Mouse (Mus musculus): ENCODE results near the gene Rps9. TPM values are rescaled to one million over a fixed set of nuclear protein-coding genes. Genes with fewer than 3 reads are reported as not detected.
"Not testable (repeated sequence)": the region's sequence is repeated elsewhere in the genome, so short reads cannot be mapped to it uniquely, and the experiment has no call there.

The Rps9 gene
- polyA plus RNA-seq, 1 experiment: 1,349 TPM

DNA sequence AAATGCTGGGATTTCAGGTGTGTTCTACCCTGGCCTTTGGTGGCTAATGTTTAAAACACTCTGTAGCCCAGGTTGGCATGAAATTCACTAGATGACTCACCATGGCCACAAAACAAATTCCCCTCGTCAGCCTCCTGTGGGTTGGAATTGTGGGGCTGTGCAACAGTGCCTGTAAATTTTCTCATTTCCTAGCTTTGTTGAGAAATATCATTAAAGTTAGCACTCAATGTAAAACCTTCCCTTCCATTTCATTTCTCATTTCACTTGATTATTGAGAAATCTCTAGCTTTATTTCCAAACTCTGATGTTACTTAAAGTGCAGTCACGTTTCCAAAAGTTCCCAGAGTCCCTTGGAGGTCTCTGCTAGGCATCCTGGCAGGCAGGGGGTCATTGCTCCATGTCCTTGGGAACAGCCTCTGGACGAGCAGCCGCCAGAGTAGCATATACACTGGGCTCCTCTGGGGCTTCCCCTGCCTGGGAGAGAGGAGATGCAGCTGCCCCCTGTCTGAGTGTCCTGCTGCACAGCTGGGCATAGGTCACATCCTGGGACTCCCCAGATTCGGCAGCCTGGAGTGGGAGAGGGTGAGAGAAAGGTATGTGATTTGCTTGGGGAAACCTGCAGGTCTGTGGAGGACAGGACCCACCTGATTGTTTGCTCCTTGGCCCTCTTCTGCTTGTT lies 8.6 kb downstream of the Rps9 start:
- DNase-seq (ENCODE audit: low read depth in 1 of 2, low spot score in 2 of 2): no peak
- no peak overlapping the region for H3K4me3 ChIP-seq (ENCODE audit: extremely low read depth, insufficient read depth, insufficient read length)
- peaks cover 17% of the 10 kb centered on the region for H3K36me3 ChIP-seq (ENCODE audit: control insufficient read depth, insufficient read depth, low read length)
- no peak for TF ChIP-seq CTCF (IDR thresholded peaks at IDR 0.05; ENCODE audit: extremely low read depth, insufficient read depth, insufficient read length, insufficient replicate concordance)
- WGBS: 56% methylated on average over 5 of the region's 5 CpGs
- H3K27ac ChIP-seq (ENCODE audit: insufficient read depth, low read length): no peak overlapping the region
- H3K4me1 ChIP-seq (ENCODE audit: control insufficient read depth, insufficient read depth, insufficient read length): 0 out of 2 replicates have a peak, but pooled peaks cover 2% of the 10 kb centered on the region
- H3K27me3 ChIP-seq (ENCODE audit: control insufficient read depth, insufficient read depth, low read length): no peaks in the 10 kb centered on the region

GRCm38 (mm10) chr7:3715249-3715648 lies 11.5 kb downstream of the Rps9 start:
- H3K36me3 ChIP-seq (ENCODE audit: control insufficient read depth, insufficient read depth, low read length): peaks cover 12% of the 10 kb centered on the region
- no peak overlapping the region for H3K4me3 ChIP-seq (ENCODE audit: extremely low read depth, insufficient read depth, insufficient read length)
- H3K27me3 ChIP-seq (ENCODE audit: control insufficient read depth, insufficient read depth, low read length): no peaks in the 10 kb centered on the region
- no peak for DNase-seq (ENCODE audit: low read depth in 1 of 2, low spot score in 2 of 2)
- TF ChIP-seq CTCF (IDR thresholded peaks at IDR 0.05; ENCODE audit: extremely low read depth, insufficient read depth, insufficient read length, insufficient replicate concordance): no peak
- no peak for TF ChIP-seq POLR2A (IDR thresholded peaks at IDR 0.05; ENCODE audit: low read depth, low read length)
- H3K4me1 ChIP-seq (ENCODE audit: control insufficient read depth, insufficient read depth, insufficient read length): no peaks in the 10 kb centered on the region
- peak overlapping the region; percentile 35; the same call in 1 of the 2 replicates for H3K27ac ChIP-seq (ENCODE audit: insufficient read depth, low read length)
- 44% methylated on average over 1 of the region's 1 CpGs for WGBS

DNA sequence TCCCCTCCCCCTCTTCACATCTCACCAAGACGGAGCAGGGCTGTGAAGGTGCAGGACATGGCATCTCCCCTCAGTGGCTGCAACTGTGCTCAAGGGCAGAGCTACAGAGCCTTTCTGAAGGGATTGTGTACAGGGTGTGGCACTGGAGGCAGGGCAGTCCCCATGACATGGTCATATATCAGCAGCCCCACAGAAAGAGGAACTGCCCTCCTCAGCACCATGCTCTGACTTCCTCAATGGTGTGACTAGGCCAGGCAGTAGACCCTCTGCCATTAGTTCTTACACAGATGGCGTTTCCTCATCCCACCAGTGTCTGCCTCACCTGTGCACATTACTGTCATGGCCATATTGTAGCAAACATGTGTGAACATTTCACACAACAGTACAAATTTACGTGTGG lies 16.5 kb downstream of the Rps9 start, which contains the start of gene Pirb:
Gene Pirb, minus strand, starts transcription at position 124 of the 400 bp plus-strand sequence.
- not testable (repeated sequence) for H3K27me3 ChIP-seq (ENCODE audit: control insufficient read depth, insufficient read depth, low read length); DNase-seq (ENCODE audit: low read depth in 1 of 2, low spot score in 2 of 2); H3K36me3 ChIP-seq (ENCODE audit: control insufficient read depth, insufficient read depth, low read length); H3K4me1 ChIP-seq (ENCODE audit: control insufficient read depth, insufficient read depth, insufficient read length)
- WGBS: 8% methylated on average over 1 of the region's 3 CpGs
- H3K27ac ChIP-seq (ENCODE audit: insufficient read depth, low read length): peak within 1 kb of the TSS; percentile 67
- peak within 1 kb of the TSS; percentile 40; the same call in 1 of the 2 replicates for H3K4me3 ChIP-seq (ENCODE audit: extremely low read depth, insufficient read depth, insufficient read length)

GRCm38 (mm10) chr7:3725459-3725858 lies 21.7 kb downstream of the Rps9 start:
- not testable (repeated sequence) for H3K27me3 ChIP-seq (ENCODE audit: control insufficient read depth, insufficient read depth, low read length); DNase-seq (ENCODE audit: low read depth in 1 of 2, low spot score in 2 of 2); H3K4me1 ChIP-seq (ENCODE audit: control insufficient read depth, insufficient read depth, insufficient read length); H3K27ac ChIP-seq (ENCODE audit: insufficient read depth, low read length); H3K4me3 ChIP-seq (ENCODE audit: extremely low read depth, insufficient read depth, insufficient read length); H3K36me3 ChIP-seq (ENCODE audit: control insufficient read depth, insufficient read depth, low read length)

DNA sequence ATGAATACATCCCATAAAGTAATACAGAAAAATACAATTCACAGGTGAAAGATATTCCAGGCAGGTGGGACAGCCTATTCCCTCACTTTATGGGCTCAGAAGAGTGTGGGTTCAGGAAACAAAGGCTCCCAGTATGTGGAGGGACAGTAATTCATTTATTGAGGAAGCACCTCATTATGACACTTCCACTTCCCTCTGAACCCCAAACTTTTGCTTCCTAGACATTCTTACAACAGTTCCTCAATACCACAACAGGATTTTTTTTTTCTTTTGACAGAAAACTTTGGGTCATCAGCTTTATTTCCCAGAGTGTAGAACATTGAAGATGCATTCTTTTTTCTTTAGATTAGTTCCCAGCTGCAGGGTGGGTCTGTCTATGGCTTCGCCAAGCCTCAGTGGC lies 28.9 kb downstream of the Rps9 start:
- no CpG with 5 or more reads among the region's 1 CpGs for WGBS
- not testable (repeated sequence) for H3K36me3 ChIP-seq (ENCODE audit: control insufficient read depth, insufficient read depth, low read length); H3K27ac ChIP-seq (ENCODE audit: insufficient read depth, low read length); H3K4me1 ChIP-seq (ENCODE audit: control insufficient read depth, insufficient read depth, insufficient read length); H3K4me3 ChIP-seq (ENCODE audit: extremely low read depth, insufficient read depth, insufficient read length); H3K27me3 ChIP-seq (ENCODE audit: control insufficient read depth, insufficient read depth, low read length); DNase-seq (ENCODE audit: low read depth in 1 of 2, low spot score in 2 of 2)

Other genes starting within 250 kb of the Rps9 start
- 0.48 and 0.54 TPM in 2 replicates for gene Tarm1, start 201.4 kb upstream of the Rps9 start, polyA plus RNA-seq (2012; rRNA removed)
- 0.14 and 0.15 TPM in 2 replicates for gene Oscar, start 87.8 kb upstream of the Rps9 start, polyA plus RNA-seq (2012; rRNA removed)
- gene Ndufa3, start 86.6 kb upstream of the Rps9 start, polyA plus RNA-seq (2012; rRNA removed): 117 and 124 TPM in 2 replicates
- 6.8 TPM in 2 replicates for gene Tfpt, start 74.1 kb upstream of the Rps9 start, polyA plus RNA-seq (2012; rRNA removed)
- gene Prpf31, start 74.0 kb upstream of the Rps9 start, polyA plus RNA-seq (2012; rRNA removed): 24.1 and 27.8 TPM in 2 replicates
- 94.1 and 111 TPM in 2 replicates for gene Cnot3, start 58.7 kb upstream of the Rps9 start, polyA plus RNA-seq (2012; rRNA removed)
- gene Leng1, start 38.2 kb upstream of the Rps9 start, polyA plus RNA-seq (2012; rRNA removed): 1.8 and 2.3 TPM in 2 replicates
- 7.6 and 8.4 TPM in 2 replicates for gene Tmc4, start 26.4 kb upstream of the Rps9 start, polyA plus RNA-seq (2012; rRNA removed)
- gene Tsen34, start 11.1 kb upstream of the Rps9 start, polyA plus RNA-seq (2012; rRNA removed): 29.2 and 47.1 TPM in 2 replicates
- 57.0 and 57.2 TPM in 2 replicates for gene Mboat7, start 10.5 kb upstream of the Rps9 start, polyA plus RNA-seq (2012; rRNA removed)
- gene Pirb, start 16.4 kb downstream of the Rps9 start, polyA plus RNA-seq (2012; rRNA removed): 51.9 and 72.4 TPM in 2 replicates
- gene Gm15448, start 121.7 kb downstream of the Rps9 start, polyA plus RNA-seq (2012; rRNA removed): 3.7 and 4.5 TPM in 2 replicates
- gene Pira2, start 141.1 kb downstream of the Rps9 start, polyA plus RNA-seq (2012; rRNA removed): 5.0 and 13.3 TPM in 2 replicates
- 7.0 and 18.4 TPM in 2 replicates for gene Gm14548, start 194.1 kb downstream of the Rps9 start, polyA plus RNA-seq (2012; rRNA removed)
- 7.3 and 9.0 TPM in 2 replicates for gene Lilra6, start 211.5 kb downstream of the Rps9 start, polyA plus RNA-seq (2012; rRNA removed)